ENCODE assay signal across 8 mouse cellular contexts in the genomic region with DNA sequence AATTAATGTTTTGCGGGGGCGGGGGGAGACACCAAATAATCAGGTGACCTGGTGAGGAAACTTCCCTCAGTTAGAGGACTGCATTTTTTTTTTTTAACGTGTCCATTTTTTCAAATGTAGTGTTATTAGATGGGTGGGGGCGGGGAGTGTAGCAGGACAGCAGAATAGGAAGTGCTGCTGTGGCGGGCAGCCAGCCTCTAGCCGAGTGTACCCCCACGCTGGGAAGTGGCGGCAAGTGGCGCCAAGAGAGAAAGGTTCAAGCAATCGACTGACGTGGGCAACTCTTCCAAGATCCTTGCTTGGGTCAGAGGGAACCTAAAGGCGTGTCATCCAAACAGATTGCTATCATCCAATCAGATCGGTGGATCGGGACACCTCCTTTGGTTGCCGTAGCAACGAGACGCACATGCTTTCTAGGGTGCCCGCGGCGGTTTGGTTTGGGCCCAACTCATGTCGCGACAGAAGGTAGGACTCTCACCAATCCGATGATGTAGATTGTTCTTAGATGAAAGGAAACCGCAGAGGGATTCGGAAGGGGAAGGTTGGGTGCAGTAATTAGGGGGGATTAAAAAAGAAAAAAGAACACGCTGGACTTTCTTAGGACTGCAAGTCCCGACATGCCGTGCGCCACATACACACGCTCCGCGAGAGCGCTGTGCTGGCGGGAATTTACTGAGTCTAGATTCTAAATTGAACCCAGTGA. TPM values are rescaled to one million over a fixed set of nuclear protein-coding genes. Genes with fewer than 3 reads are reported as not detected.
DNase-seq lines count a peak whose midpoint lies in the region; ATAC-seq lines count a peak whose summit lies in the region.

TSS of gene Ttll9 (plus strand) at position 395 of the 703 bp plus-strand sequence.

- H3K9ac ChIP-seq in forebrain, embryonic 12.5 days = peak within 1 kb of the TSS; percentile 64
- peak within 1 kb of the TSS; percentile 54 for H3K9ac ChIP-seq in heart, embryonic 16.5 days (ENCODE audit: low read length)
- no peak within 1 kb of the TSS for H3K9ac ChIP-seq in liver, embryonic 11.5 days (ENCODE audit: low read depth, low read length)

- peaks cover 15% of the 10 kb centered on the region for H3K27me3 ChIP-seq in forebrain, embryonic 12.5 days
- H3K27me3 ChIP-seq in heart, embryonic 16.5 days (ENCODE audit: control insufficient read depth, insufficient read depth, low read length) = peaks cover 4% of the 10 kb centered on the region; the same call in 1 of the 2 replicates
- H3K27me3 ChIP-seq in liver, embryonic 11.5 days (replicated peaks; ENCODE audit: control insufficient read depth, insufficient read depth, low read length) = peaks cover 12% of the 10 kb centered on the region

- H3K27ac ChIP-seq in forebrain, embryonic 12.5 days = no peak within 1 kb of the TSS
- no peak within 1 kb of the TSS for H3K27ac ChIP-seq in heart, embryonic 16.5 days (ENCODE audit: low read length)
- H3K27ac ChIP-seq in liver, embryonic 11.5 days (ENCODE audit: low read depth, low read length) = no peak within 1 kb of the TSS

- peak; percentile 64 for DNase-seq in c-Kit-positive CD71-negative TER-119-negative erythroid progenitor cells, embryonic 14.5 days (ENCODE audit: low read depth)
- DNase-seq in kidney, postnatal 14 days = peak; percentile 89
- peak; percentile 74 for DNase-seq in liver, embryonic 11.5 days (ENCODE audit: low spot score)
- DNase-seq in telencephalon, adult 2 months (ENCODE audit: low read depth, low spot score) = peak; percentile 89

- peak; percentile 63 for ATAC-seq in CD4-positive, CD25-positive, alpha-beta regulatory T cell, adult 4 months
- ATAC-seq in forebrain, embryonic 12.5 days (ENCODE audit: low FRiP score) = peak; percentile 96
- peak; percentile 78 for ATAC-seq in heart, embryonic 16.5 days (replicated peaks; ENCODE audit: extremely low read depth, insufficient read depth, low FRiP score)
- ATAC-seq in liver, embryonic 11.5 days (replicated peaks; ENCODE audit: low FRiP score) = peak; percentile 76
- peak; percentile 85 for ATAC-seq in monocyte, adult 5-6 weeks (replicated peaks; ENCODE audit: insufficient number of reproducible peaks, low FRiP score, low TSS enrichment, poor library complexity, severe bottlenecking)

- peak within 1 kb of the TSS; percentile 70 for H3K4me2 ChIP-seq in forebrain, embryonic 12.5 days
- peak within 1 kb of the TSS; percentile 88 for H3K4me2 ChIP-seq in heart, embryonic 16.5 days (ENCODE audit: low read depth, low read length)
- H3K4me2 ChIP-seq in liver, embryonic 11.5 days = peak within 1 kb of the TSS; percentile 67

- peak within 1 kb of the TSS; percentile 41 for H3K4me3 ChIP-seq in forebrain, embryonic 12.5 days (replicated peaks)
- H3K4me3 ChIP-seq in heart, embryonic 16.5 days (ENCODE audit: low read length) = peak within 1 kb of the TSS; percentile 51
- H3K4me3 ChIP-seq in liver, embryonic 11.5 days (ENCODE audit: low read depth, low read length) = peak within 1 kb of the TSS; percentile 45

- WGBS in forebrain, embryonic 12.5 days = 1% methylated on average over 34 of the region's 34 CpGs
- WGBS in heart, embryonic 16.5 days = 2% methylated on average over 34 of the region's 34 CpGs
- WGBS in liver, embryonic 11.5 days = 2% methylated on average over 34 of the region's 34 CpGs

- no peaks in the 10 kb centered on the region for H3K36me3 ChIP-seq in forebrain, embryonic 12.5 days (replicated peaks)
- no peaks in the 10 kb centered on the region for H3K36me3 ChIP-seq in heart, embryonic 16.5 days (ENCODE audit: control insufficient read depth, insufficient read depth)
- H3K36me3 ChIP-seq in liver, embryonic 11.5 days (ENCODE audit: control insufficient read depth, insufficient read depth, low read length) = no peaks in the 10 kb centered on the region

- peaks cover 9% of the 10 kb centered on the region; the same call in 1 of the 2 replicates for H3K4me1 ChIP-seq in forebrain, embryonic 12.5 days
- no peaks in the 10 kb centered on the region for H3K4me1 ChIP-seq in heart, embryonic 16.5 days (ENCODE audit: control insufficient read depth, insufficient read depth, low read length)
- no peaks in the 10 kb centered on the region for H3K4me1 ChIP-seq in liver, embryonic 11.5 days (replicated peaks; ENCODE audit: control insufficient read depth, insufficient read depth, low read length)

- no peaks in the 10 kb centered on the region for H3K9me3 ChIP-seq in forebrain, embryonic 12.5 days
- H3K9me3 ChIP-seq in heart, embryonic 16.5 days (replicated peaks; ENCODE audit: control insufficient read depth, low read length) = no peaks in the 10 kb centered on the region
- no peaks in the 10 kb centered on the region for H3K9me3 ChIP-seq in liver, embryonic 11.5 days (ENCODE audit: control insufficient read depth, low read length)

RNA-seq across cellular contexts. Expression of gene Ttll9, which starts in this region (rescaled TPM):
- polyA plus RNA-seq in CD4-positive, CD25-positive, alpha-beta regulatory T cell, adult 4 months (2017; shearing (Covaris generic)) = 1 to 10 TPM in 1 of 2 experiments, under 1 TPM in 1; 0.78 to 2.0 TPM
- 1.2 TPM in 2 replicates for polyA plus RNA-seq in forebrain, embryonic 12.5 days (2016; fragmentation: Nextera tagmentation; extraction: Ambion mirVana)
- polyA plus RNA-seq in heart, embryonic 16.5 days (2015; fragmentation: Nextera tagmentation; extraction: Ambion mirVana) = 0.95 and 1.1 TPM in 2 replicates
- 0.35 and 0.62 TPM in 2 replicates for polyA plus RNA-seq in liver, embryonic 11.5 days (2014; fragmentation: Nextera tagmentation; extraction: Ambion mirVana)
- not detected in 3 replicates for total RNA-seq in monocyte, adult 5-6 weeks (2017)

Comparison
In these comparisons a context has a peak if more than half of its experiments do, and no peak if none do; other contexts are left out.
1. Peak in DNase-seq, ATAC-seq, H3K4me3 ChIP-seq and H3K4me2 ChIP-seq in liver, embryonic 11.5 days; RNA of the gene not detected or under 1 TPM.
2. Peak in ATAC-seq in monocyte, adult 5-6 weeks; RNA of the gene not detected or under 1 TPM.